Mouse (Mus musculus) small intestine, adult 2 months (tissue): Measurements from ENCODE around the gene Gpsm2. TPM values are rescaled to one million over a fixed set of nuclear protein-coding genes. Genes with fewer than 3 reads are reported as not detected.
A peak's percentile ranks its signal among the peaks of the same experiment; 100 is the strongest.

ENCODE experiments used
- H3K27ac ChIP-seq: fragments of 200-500 bp; 2 replicates; pipeline ENCODE4 v1.5.1; 2012; ENCODE audit warnings: low read depth, low read length, control low read depth, inconsistent platforms; ENCODE audit not compliant: insufficient read depth
- H3K27me3 ChIP-seq: fragments of 200-500 bp; 2 replicates; pipeline ENCODE4 v1.6.1; 2012; ENCODE audit warnings: mild to moderate bottlenecking, moderate library complexity, low read length, inconsistent platforms; ENCODE audit not compliant: control insufficient read depth, insufficient read depth
- H3K36me3 ChIP-seq: fragments of 200-500 bp; 2 replicates; pipeline ENCODE4 v1.6.1; 2012; ENCODE audit warnings: mild to moderate bottlenecking, low read length, control low read depth, inconsistent platforms; ENCODE audit not compliant: control insufficient read depth, insufficient read depth
- H3K4me1 ChIP-seq: fragments of 200-500 bp; 2 replicates; pipeline ENCODE4 v1.6.1; 2012; ENCODE audit warnings: low read length, inconsistent platforms, mixed read lengths; ENCODE audit not compliant: control insufficient read depth, insufficient read depth, insufficient read length
- H3K4me3 ChIP-seq: fragments of 200-500 bp; 2 replicates; pipeline ENCODE4 v1.5.1; 2012; ENCODE audit warnings: low read depth, mild to moderate bottlenecking, control low read depth, inconsistent platforms, low read length, moderate library complexity
- CTCF ChIP-seq: fragments of 200-500 bp; IDR thresholded peaks from 2 replicates; pipeline ENCODE4 v1.5.1; 2012; ENCODE audit warnings: low read depth, mild to moderate bottlenecking, control low read depth, inconsistent platforms, low read length, moderate library complexity, mixed read lengths; ENCODE audit not compliant: insufficient replicate concordance, insufficient read length; ENCODE audit errors: extremely low read depth
- POLR2A ChIP-seq: fragments of 200-500 bp; IDR thresholded peaks from 2 replicates; pipeline ENCODE4 v1.6.1; 2012; ENCODE audit warnings: low read depth, mild to moderate bottlenecking, control low read depth, inconsistent platforms, low read length, moderate library complexity
- WGBS: fragments of 180-500 bp; shearing (Covaris S2); methylation state at CpG from one replicate; pipeline ENCODE4 v1.1.7; 2018; 5-methylcytosine and 5-hydroxymethylcytosine counted together
- polyA plus RNA-seq: library from polyadenylated mRNA; depleted of rRNA; stranded (reverse); fragments of >200 nt; gene quantifications from 2 replicates; pipeline ENCODE4 v1.2.3, GENCODE M21; 2012

Gpsm2 gene
- polyA plus RNA-seq, 1 experiment: 8.7 TPM

DNA sequence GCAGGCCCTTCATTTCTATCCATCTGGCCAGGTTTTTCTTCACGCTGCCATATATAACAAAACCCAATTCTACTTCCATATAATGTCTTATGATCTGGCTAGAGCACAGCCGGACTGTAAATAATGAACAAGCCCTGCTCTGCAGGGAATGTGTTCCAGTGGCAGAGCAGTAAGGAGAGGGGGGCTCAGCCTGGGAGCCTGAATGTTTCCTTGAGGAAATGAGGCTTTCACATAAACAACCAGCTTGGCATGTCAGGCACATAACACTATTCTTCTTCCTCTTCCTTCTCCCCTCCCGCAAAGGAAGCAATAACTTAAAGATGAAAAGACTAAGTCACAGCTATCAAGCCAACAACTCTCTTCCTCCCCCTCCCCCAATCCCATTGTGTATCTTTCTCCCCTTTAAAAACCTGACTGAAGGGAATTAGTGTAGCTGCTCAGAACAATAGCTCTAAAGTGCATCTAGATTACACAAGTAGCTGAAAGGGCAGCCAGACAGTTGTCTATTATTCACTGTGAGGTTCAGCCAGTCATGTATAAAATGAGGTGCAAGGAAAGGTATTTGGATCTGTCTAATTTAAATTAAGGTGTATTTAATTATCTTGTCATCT, 8.9 kb downstream of the Gpsm2 start:
- Histone ChIP-seq H3K4me3 (no peak overlapping the region), H3K4me1 (peaks cover 21% of the 10 kb centered on the region), H3K36me3 (0 out of 2 replicates have a peak, but pooled peaks cover 4% of the 10 kb centered on the region), H3K27me3 (no peaks in the 10 kb centered on the region), H3K27ac (peak overlapping the region; percentile 88)
- TF ChIP-seq CTCF: no peak
- TF ChIP-seq POLR2A: no peak
- WGBS: 24% methylated on average over 3 of the region's 3 CpGs

DNA sequence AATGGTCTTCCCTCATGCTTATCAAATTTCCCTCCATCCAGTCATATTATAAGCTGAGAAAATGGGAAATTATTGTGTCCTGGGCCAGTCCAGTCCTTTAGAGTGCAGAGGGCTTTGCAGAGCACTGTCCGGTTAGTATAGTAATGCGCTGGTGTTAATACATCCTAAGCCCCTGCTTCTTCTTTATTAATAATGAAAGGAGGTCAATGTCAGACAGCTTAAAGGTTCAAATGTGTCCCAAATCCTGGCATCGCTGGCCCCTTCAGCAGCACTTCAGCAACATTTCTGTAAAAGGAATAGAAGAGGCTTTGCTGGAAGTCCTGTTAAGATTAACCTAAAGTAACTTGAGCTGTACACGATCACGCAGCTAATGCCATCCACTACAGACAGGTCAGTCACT, 10.8 kb downstream of the Gpsm2 start:
- Histone ChIP-seq H3K27me3 (no peaks in the 10 kb centered on the region), H3K27ac (no peak overlapping the region), H3K4me3 (no peak overlapping the region), H3K4me1 (peaks cover 13% of the 10 kb centered on the region; the same call in 1 of the 2 replicates), H3K36me3 (0 out of 2 replicates have a peak, but pooled peaks cover 9% of the 10 kb centered on the region)
- TF ChIP-seq CTCF (no peak), POLR2A (no peak)
- WGBS: 97% methylated on average over 5 of the region's 5 CpGs

DNA sequence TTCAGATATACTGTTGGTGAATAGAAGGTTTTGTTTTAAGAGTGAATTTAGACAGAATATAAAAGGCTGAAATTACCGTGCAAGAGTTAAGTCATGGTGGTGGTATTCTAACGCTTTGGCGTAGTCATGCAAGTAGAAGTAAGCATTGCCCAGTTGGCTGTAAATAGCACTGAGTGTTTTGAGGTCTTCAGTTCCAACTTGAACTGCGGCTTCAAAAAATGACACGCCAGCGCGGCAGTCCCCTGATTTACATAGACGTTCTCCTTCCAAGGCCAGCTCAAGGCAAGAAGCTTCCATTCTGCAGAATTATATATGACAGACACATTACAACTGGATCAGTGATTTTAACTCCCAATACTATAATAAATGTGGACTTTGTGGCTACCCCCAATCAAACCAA, 19.3 kb downstream of the Gpsm2 start:
- Histone ChIP-seq H3K27ac (no peak overlapping the region), H3K4me1 (no peaks in the 10 kb centered on the region), H3K4me3 (no peak overlapping the region), H3K36me3 (peaks cover 38% of the 10 kb centered on the region), H3K27me3 (no peaks in the 10 kb centered on the region)
- TF ChIP-seq CTCF (no peak), POLR2A (no peak)
- 93% methylated on average over 8 of the region's 8 CpGs for WGBS

DNA sequence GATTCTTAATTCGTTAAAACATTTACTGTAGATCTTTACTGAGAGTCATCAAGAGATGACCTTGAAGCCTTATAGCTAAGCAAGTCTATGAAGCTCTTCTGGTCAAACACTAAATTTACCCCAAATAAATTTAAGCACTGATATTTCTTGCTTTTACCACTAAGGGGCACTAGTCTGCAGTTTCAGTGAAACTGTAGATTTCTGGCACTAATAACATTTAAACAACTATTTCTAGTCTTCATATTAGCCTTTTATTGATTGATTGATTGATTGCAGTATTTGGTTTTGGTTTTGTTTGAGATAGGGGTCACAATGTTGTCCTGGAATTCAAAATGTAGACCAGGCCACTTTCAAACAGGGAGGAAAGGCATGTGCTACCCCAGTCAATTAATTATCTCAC, 20.9 kb downstream of the Gpsm2 start:
- Histone ChIP-seq H3K36me3 (peaks cover 47% of the 10 kb centered on the region), H3K4me3 (no peak overlapping the region), H3K27me3 (no peaks in the 10 kb centered on the region), H3K27ac (no peak overlapping the region), H3K4me1 (no peaks in the 10 kb centered on the region)
- TF ChIP-seq POLR2A: no peak
- WGBS: 83% methylated on average over 1 of the region's 1 CpGs

DNA sequence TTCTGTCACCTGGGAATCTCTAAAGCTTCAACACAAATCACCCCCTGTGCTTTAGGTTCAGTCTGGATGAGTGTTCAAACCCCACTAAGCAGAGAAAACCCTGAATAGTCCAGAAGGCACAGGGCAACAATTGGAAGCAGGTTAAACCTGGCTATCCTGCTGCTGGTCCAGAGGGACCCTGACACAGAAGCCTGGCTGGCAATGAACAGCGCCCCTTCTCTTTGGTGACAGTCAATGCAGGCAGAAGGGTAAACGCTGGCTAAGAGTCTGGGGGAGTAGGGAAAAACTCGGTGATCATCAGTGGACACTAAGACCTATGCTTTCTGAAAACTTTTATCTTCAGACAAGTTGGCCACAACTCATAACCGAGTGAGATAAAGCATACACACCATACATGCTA, 22.3 kb downstream of the Gpsm2 start:
- no peak for TF ChIP-seq POLR2A
- no peak for TF ChIP-seq CTCF
- 86% methylated on average over 4 of the region's 4 CpGs for WGBS

DNA sequence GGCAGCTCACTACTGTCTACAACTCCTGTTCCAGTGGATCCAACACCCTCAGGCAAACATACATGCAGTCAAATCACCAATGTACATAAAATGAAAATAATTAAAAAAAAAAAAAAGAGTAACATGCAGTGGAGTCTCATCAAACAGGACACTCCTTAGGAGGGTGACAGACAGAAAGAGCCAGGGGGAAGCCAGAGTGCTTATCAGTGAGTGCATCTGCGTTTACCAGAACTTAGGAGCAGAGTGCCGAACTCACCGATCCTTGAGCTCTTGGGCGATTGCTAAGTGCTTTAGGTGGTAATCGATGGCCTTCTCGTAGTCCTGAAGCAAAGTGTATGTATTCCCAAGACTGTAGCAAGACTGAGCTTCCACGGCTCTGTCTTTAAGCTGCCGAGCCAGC, 23.4 kb downstream of the Gpsm2 start:
- 93% methylated on average over 8 of the region's 8 CpGs for WGBS
- H3K4me3 ChIP-seq: no peak overlapping the region
- TF ChIP-seq POLR2A (no peak), CTCF (no peak)
- H3K4me1 ChIP-seq: no peaks in the 10 kb centered on the region
- H3K27me3 ChIP-seq: no peaks in the 10 kb centered on the region
- peaks cover 65% of the 10 kb centered on the region for H3K36me3 ChIP-seq
- no peak overlapping the region for H3K27ac ChIP-seq

More for the DNA sequence above, 22.3 kb downstream of the Gpsm2 start:
- Histone ChIP-seq H3K27ac (no peak overlapping the region), H3K4me3 (no peak overlapping the region), H3K36me3 (peaks cover 57% of the 10 kb centered on the region), H3K4me1 (no peaks in the 10 kb centered on the region), H3K27me3 (no peaks in the 10 kb centered on the region)

DNA sequence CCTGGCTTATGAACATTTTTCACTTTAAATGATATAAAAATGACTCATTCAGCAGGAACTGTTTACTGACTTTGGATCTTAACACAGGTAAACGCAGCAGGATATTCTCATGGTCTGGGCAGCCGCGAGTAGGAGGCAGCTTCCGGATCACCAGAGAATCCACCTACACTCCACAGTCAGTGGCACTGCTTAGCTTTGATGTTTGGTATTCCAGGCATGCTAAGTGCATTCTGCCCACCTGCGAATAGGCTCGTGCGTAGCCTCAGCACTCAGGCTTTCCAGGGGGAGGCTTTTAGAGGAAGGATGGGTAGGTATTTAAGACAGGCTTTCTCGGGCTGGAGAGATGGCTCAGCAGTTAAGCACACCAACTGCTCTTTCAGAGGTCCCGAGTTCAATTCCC, 27.8 kb downstream of the Gpsm2 start:
- H3K27me3 ChIP-seq: no peaks in the 10 kb centered on the region
- no peak overlapping the region for H3K4me3 ChIP-seq
- H3K36me3 ChIP-seq: peaks cover 48% of the 10 kb centered on the region
- no peaks in the 10 kb centered on the region for H3K4me1 ChIP-seq
- TF ChIP-seq POLR2A: no peak
- TF ChIP-seq CTCF: no peak
- 84% methylated on average over 9 of the region's 9 CpGs for WGBS
- no peak overlapping the region for H3K27ac ChIP-seq

DNA sequence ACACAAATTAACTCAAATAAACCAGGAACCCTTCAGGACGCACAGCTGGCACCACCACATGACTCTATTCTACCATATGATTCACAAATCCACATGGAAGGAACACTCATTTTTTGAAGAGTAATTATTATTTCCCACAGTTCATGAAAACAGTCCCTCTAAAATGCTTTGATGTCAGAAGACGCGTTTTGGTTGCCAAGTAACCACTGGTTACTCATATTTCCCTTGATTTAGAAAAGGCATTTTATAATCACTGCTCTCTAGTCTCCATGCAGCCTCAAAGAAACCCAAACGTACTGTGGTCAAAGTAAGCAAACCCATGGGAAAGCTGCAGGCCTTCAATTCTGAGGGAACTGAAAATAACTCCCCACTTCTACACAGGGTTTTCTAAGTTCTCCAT, 32.1 kb downstream of the Gpsm2 start:
- H3K4me3 ChIP-seq: no peak overlapping the region
- no peak overlapping the region for H3K27ac ChIP-seq
- no peak for TF ChIP-seq CTCF
- no peak for TF ChIP-seq POLR2A
- H3K27me3 ChIP-seq: no peaks in the 10 kb centered on the region
- no peaks in the 10 kb centered on the region for H3K4me1 ChIP-seq
- WGBS: 76% methylated on average over 4 of the region's 4 CpGs
- peaks cover 52% of the 10 kb centered on the region for H3K36me3 ChIP-seq
